Comparison of ENCODE assay signal across 9 mouse cellular contexts in the genomic region with DNA sequence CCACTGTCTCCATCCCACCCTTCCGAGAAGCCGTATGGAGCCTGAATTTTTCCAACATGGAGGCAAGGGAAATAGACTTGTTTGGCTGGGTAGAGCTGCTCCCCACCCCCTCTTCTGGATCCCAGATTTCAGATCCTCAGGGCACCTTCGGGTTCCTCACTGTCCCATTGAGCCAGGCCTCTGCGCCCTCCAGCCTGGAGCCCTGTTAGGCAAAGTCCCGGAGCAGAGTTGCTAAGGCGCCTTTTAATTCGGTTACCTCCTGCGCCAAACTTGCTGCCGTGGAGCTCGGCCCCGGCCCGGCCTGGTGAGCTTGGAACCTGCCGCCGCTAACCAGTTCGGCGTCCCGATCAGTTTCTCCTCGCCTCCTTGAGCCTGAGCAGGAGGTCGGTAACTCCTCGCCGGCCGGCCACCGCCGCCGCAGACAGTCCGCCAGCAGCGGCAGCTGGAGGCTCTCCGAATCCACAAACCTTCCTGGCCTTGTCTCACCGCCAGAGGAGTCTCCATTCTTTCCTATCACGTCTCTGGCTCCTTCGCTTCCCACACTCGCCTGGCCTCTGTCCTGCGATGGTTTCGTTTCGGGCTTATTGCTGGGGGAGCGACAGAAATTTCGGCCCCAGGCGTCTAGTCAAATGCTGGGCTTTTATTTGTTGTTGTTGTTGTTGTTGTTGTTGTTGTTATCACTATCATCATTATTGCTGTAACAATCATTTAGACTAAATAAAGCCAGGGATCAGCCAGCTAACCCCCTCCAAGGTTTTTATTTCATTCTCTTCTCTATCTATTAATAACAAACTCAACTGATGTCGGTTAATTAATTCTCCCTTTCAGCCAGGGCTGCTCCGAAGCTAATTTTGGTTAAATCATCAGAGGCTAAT. TPM values are rescaled to one million over a fixed set of nuclear protein-coding genes. Genes with fewer than 3 reads are reported as not detected.
DNase-seq lines count a peak whose midpoint lies in the region; ATAC-seq and TF ChIP-seq lines count a peak whose summit lies in the region.
"Had no signal": no experiment of that assay in that cellular context is flagged by ENCODE, and none has a peak within 500 bp of the region (broad histone marks: within the 10 kb centered on the region; RNA-seq: fewer than 3 reads in every experiment).

No protein-coding gene starts in this region.

- no peaks in the 10 kb centered on the region for H3K36me3 ChIP-seq in heart, embryonic 11.5 days (ENCODE audit: control insufficient read depth, insufficient read depth, low read length)
- H3K36me3 ChIP-seq in kidney, embryonic 15.5 days = peaks cover 44% of the 10 kb centered on the region
- peaks cover 5% of the 10 kb centered on the region for H3K36me3 ChIP-seq in neural tube, embryonic 11.5 days (ENCODE audit: control insufficient read depth, insufficient read depth, low read length)

- H3K27me3 ChIP-seq in heart, embryonic 11.5 days (ENCODE audit: control insufficient read depth, insufficient read depth, low read length) = peaks cover 96% of the 10 kb centered on the region
- no peaks in the 10 kb centered on the region for H3K27me3 ChIP-seq in kidney, embryonic 15.5 days
- H3K27me3 ChIP-seq in neural tube, embryonic 11.5 days (ENCODE audit: control insufficient read depth, insufficient read depth, low read length) = no peaks in the 10 kb centered on the region

- H3K9ac ChIP-seq in heart, embryonic 11.5 days (ENCODE audit: low read depth, low read length) = peak overlapping the region; percentile 72
- H3K9ac ChIP-seq in kidney, embryonic 15.5 days = peak overlapping the region; percentile 61
- peak overlapping the region; percentile 99 for H3K9ac ChIP-seq in neural tube, embryonic 11.5 days (ENCODE audit: low read length)

- WGBS in heart, embryonic 11.5 days (ENCODE audit: insufficient replicate concordance) = under 1% methylated on average over 40 of the region's 40 CpGs
- WGBS in kidney, embryonic 15.5 days = 3% methylated on average over 40 of the region's 40 CpGs
- WGBS in neural tube, embryonic 11.5 days = 1% methylated on average over 40 of the region's 40 CpGs

- H3K4me1 ChIP-seq in heart, embryonic 11.5 days (ENCODE audit: control insufficient read depth, insufficient read depth, low read length) = peaks cover 11% of the 10 kb centered on the region
- H3K4me1 ChIP-seq in kidney, embryonic 15.5 days = peaks cover 98% of the 10 kb centered on the region
- peaks cover 86% of the 10 kb centered on the region for H3K4me1 ChIP-seq in neural tube, embryonic 11.5 days (ENCODE audit: control insufficient read depth, insufficient read depth, low read length)

- ATAC-seq in heart, embryonic 11.5 days (replicated peaks; ENCODE audit: insufficient number of reproducible peaks, low FRiP score, low TSS enrichment) = no peak
- no peak for ATAC-seq in kidney, embryonic 15.5 days (replicated peaks; ENCODE audit: low FRiP score)
- no peak for ATAC-seq in neural tube, embryonic 11.5 days (ENCODE audit: insufficient read depth, low FRiP score, low TSS enrichment)

- no peak for TF ChIP-seq CTCF in layer of hippocampus, adult 2 months (conservative IDR thresholded peaks at IDR 0.05)

- H3K4me2 ChIP-seq in heart, embryonic 11.5 days = peak overlapping the region; percentile 63
- H3K4me2 ChIP-seq in kidney, embryonic 15.5 days = peak overlapping the region; percentile 76
- H3K4me2 ChIP-seq in neural tube, embryonic 11.5 days (ENCODE audit: low read depth) = peak overlapping the region; percentile 100

- intact Hi-C loops in left cerebral cortex, postnatal 4 days (cut with DNase I) = no loop called here

- H3K4me3 ChIP-seq in heart, embryonic 11.5 days (ENCODE audit: low read depth, low read length) = peak overlapping the region; percentile 45
- H3K4me3 ChIP-seq in kidney, embryonic 15.5 days (replicated peaks) = peak overlapping the region; percentile 43
- peak overlapping the region; percentile 60 for H3K4me3 ChIP-seq in neural tube, embryonic 11.5 days (ENCODE audit: low read depth, low read length)
- H3K4me3 ChIP-seq in layer of hippocampus, adult 2 months = no peak overlapping the region

- no peaks in the 10 kb centered on the region for H3K9me3 ChIP-seq in heart, embryonic 11.5 days (replicated peaks; ENCODE audit: control insufficient read depth, low read length)
- no peaks in the 10 kb centered on the region for H3K9me3 ChIP-seq in kidney, embryonic 15.5 days (replicated peaks)
- no peaks in the 10 kb centered on the region for H3K9me3 ChIP-seq in neural tube, embryonic 11.5 days (ENCODE audit: control insufficient read depth, low read length)

- DNase-seq in lung, adult 18-20 months = peak; percentile 49 to 57
- DNase-seq in lung, postnatal 25 days (ENCODE audit: low spot score) = no peak
- peak; percentile 59 for DNase-seq in neural tube, embryonic 11.5 days (ENCODE audit: low spot score)
- no peak for DNase-seq in layer of hippocampus, adult 2 months (ENCODE audit: low spot score in 2 of 2)
- no peak for DNase-seq in right cerebral cortex, postnatal 25 days
- no peak for DNase-seq in left cerebral cortex, postnatal 4 days

- H3K27ac ChIP-seq in heart, embryonic 11.5 days (ENCODE audit: low read depth, low read length) = peak overlapping the region; percentile 70
- peak overlapping the region; percentile 100 for H3K27ac ChIP-seq in kidney, embryonic 15.5 days
- peak overlapping the region; percentile 100 for H3K27ac ChIP-seq in neural tube, embryonic 11.5 days (ENCODE audit: low read depth, low read length)
- H3K27ac ChIP-seq in layer of hippocampus, adult 2 months = no peak overlapping the region

RNA-seq across cellular contexts. Expression of gene Hoxb2, which starts 8.4 kb away (rescaled TPM):
- polyA plus RNA-seq in heart, embryonic 11.5 days (2014; fragmentation: Nextera tagmentation; extraction: Ambion mirVana) = 4.5 and 7.4 TPM in 2 replicates
- 45.7 and 45.9 TPM in 2 replicates for polyA plus RNA-seq in kidney, embryonic 15.5 days (2015; fragmentation: Nextera tagmentation; extraction: Ambion mirVana)
- 88.2 and 89.0 TPM in 2 replicates for polyA plus RNA-seq in neural tube, embryonic 11.5 days (2014; fragmentation: Nextera tagmentation; extraction: Ambion mirVana)
- not detected for total RNA-seq in layer of hippocampus, adult 2 months (2021)
- not detected for total RNA-seq in left cerebral cortex, postnatal 4 days (2021)

RNA-seq across cellular contexts. Expression of gene Hoxb3, which starts 18.8 kb away (rescaled TPM):
- 0.74 and 1.0 TPM in 2 replicates for polyA plus RNA-seq in heart, embryonic 11.5 days (2014; fragmentation: Nextera tagmentation; extraction: Ambion mirVana)
- 4.4 and 4.5 TPM in 2 replicates for polyA plus RNA-seq in kidney, embryonic 15.5 days (2015; fragmentation: Nextera tagmentation; extraction: Ambion mirVana)
- 10.3 and 14.2 TPM in 2 replicates for polyA plus RNA-seq in neural tube, embryonic 11.5 days (2014; fragmentation: Nextera tagmentation; extraction: Ambion mirVana)
- total RNA-seq in layer of hippocampus, adult 2 months (2021) = not detected
- total RNA-seq in left cerebral cortex, postnatal 4 days (2021) = not detected

RNA-seq across cellular contexts. Expression of gene Hoxb1, which starts 23.6 kb away (rescaled TPM):
- 0.19 TPM in 1 of 2 replicates, not detected in the other for polyA plus RNA-seq in heart, embryonic 11.5 days (2014; fragmentation: Nextera tagmentation; extraction: Ambion mirVana)
- 0.27 and 0.35 TPM in 2 replicates for polyA plus RNA-seq in kidney, embryonic 15.5 days (2015; fragmentation: Nextera tagmentation; extraction: Ambion mirVana)
- 15.7 and 17.2 TPM in 2 replicates for polyA plus RNA-seq in neural tube, embryonic 11.5 days (2014; fragmentation: Nextera tagmentation; extraction: Ambion mirVana)
- not detected for total RNA-seq in layer of hippocampus, adult 2 months (2021)
- total RNA-seq in left cerebral cortex, postnatal 4 days (2021) = not detected
- polyA plus RNA-seq: large intestine, adult 2 months had no signal

RNA-seq across cellular contexts. Expression of gene Hoxb4, which starts 23.9 kb away (rescaled TPM):
- polyA plus RNA-seq in heart, embryonic 11.5 days (2014; fragmentation: Nextera tagmentation; extraction: Ambion mirVana) = 0.21 and 0.77 TPM in 2 replicates
- 6.4 and 7.1 TPM in 2 replicates for polyA plus RNA-seq in kidney, embryonic 15.5 days (2015; fragmentation: Nextera tagmentation; extraction: Ambion mirVana)
- polyA plus RNA-seq in neural tube, embryonic 11.5 days (2014; fragmentation: Nextera tagmentation; extraction: Ambion mirVana) = 3.1 and 3.8 TPM in 2 replicates
- total RNA-seq in layer of hippocampus, adult 2 months (2021) = not detected
- total RNA-seq in left cerebral cortex, postnatal 4 days (2021) = not detected

RNA-seq across cellular contexts. Expression of gene Hoxb5, which starts 38.8 kb away (rescaled TPM):
- polyA plus RNA-seq in heart, embryonic 11.5 days (2014; fragmentation: Nextera tagmentation; extraction: Ambion mirVana) = 0.65 and 2.4 TPM in 2 replicates
- 18.8 and 20.2 TPM in 2 replicates for polyA plus RNA-seq in kidney, embryonic 15.5 days (2015; fragmentation: Nextera tagmentation; extraction: Ambion mirVana)
- polyA plus RNA-seq in neural tube, embryonic 11.5 days (2014; fragmentation: Nextera tagmentation; extraction: Ambion mirVana) = 49.0 and 49.1 TPM in 2 replicates
- not detected for total RNA-seq in layer of hippocampus, adult 2 months (2021)
- total RNA-seq in left cerebral cortex, postnatal 4 days (2021) = not detected

Comparison
In these comparisons a context has a peak if more than half of its experiments do, and no peak if none do; other contexts are left out.
1. DNase-seq: peak in lung, adult 18-20 months (2 of 2) and neural tube, embryonic 11.5 days (single experiment); none in lung, postnatal 25 days (single experiment), layer of hippocampus, adult 2 months (0 of 2), right cerebral cortex, postnatal 25 days (single experiment) and left cerebral cortex, postnatal 4 days (single experiment).
2. RNA of gene Hoxb1, which starts 23.6 kb away (polyA plus RNA-seq): 15.7 to 17.2 TPM in neural tube, embryonic 11.5 days; 0.27 to 0.35 TPM in kidney, embryonic 15.5 days and 0.19 TPM in heart, embryonic 11.5 days; every median in the first group is over 10 times any median in the second.
3. Peak in every context shown above with its lines, with median percentiles within 50 percentile points of each other: H3K4me2 ChIP-seq and H3K9ac ChIP-seq.